Mouse (Mus musculus) forebrain, embryonic 14.5 days (tissue): ENCODE measurements at regions not wholly inside any gene's neighbourhood (a gene's known extent, or its start where the extent isn't known, plus 50 kb on each side); places are given as distances from the start of the nearest gene placed in this dataset.

Experiments
- ATAC-seq: fragments of 200-750 bp; cut with Nextera tagmentation; 2 replicates; pipeline ENCODE4 v1.8.0; 2017; ENCODE audit warnings: mild to moderate bottlenecking, moderate library complexity
- DNase-seq: peaks from one replicate; pipeline ENCODE4 v3.0.0-alpha.2; 2015; ENCODE audit warnings: low spot score
- H3K27ac ChIP-seq: fragments of 300-500 bp; sonication (generic); 2 replicates; pipeline ENCODE4 v1.5.1; 2014; ENCODE audit warnings: low read depth, mild to moderate bottlenecking, control low read depth, low read length, moderate library complexity
- H3K27me3 ChIP-seq: fragments of 300-500 bp; sonication (generic); replicated peaks from 2 replicates; pipeline ENCODE4 v1.6.1; 2014; ENCODE audit warnings: low read length, control low read depth, mixed read lengths; ENCODE audit not compliant: control insufficient read depth, insufficient read depth
- H3K36me3 ChIP-seq: fragments of 300-500 bp; sonication (generic); 2 replicates; pipeline ENCODE4 v1.6.1; 2014; ENCODE audit warnings: low read length, control low read depth; ENCODE audit not compliant: control insufficient read depth, insufficient read depth
- H3K4me1 ChIP-seq: fragments of 300-500 bp; sonication (generic); 2 replicates; pipeline ENCODE4 v1.6.1; 2014; ENCODE audit warnings: antibody characterized with exemption, low read length, control low read depth; ENCODE audit not compliant: control insufficient read depth, insufficient read depth
- H3K4me2 ChIP-seq: fragments of 300-500 bp; sonication (generic); 2 replicates; pipeline ENCODE4 v1.6.1; 2014; ENCODE audit warnings: mild to moderate bottlenecking, control low read depth, low read length
- H3K4me3 ChIP-seq: fragments of 300-500 bp; sonication (generic); 2 replicates; pipeline ENCODE4 v1.5.1; 2014; ENCODE audit warnings: low read depth, low read length, control low read depth
- H3K9ac ChIP-seq: fragments of 300-500 bp; sonication (generic); 2 replicates; pipeline ENCODE4 v1.6.1; 2014; ENCODE audit warnings: mild to moderate bottlenecking, low read length, control low read depth, moderate library complexity
- H3K9me3 ChIP-seq: fragments of 300-500 bp; sonication (generic); replicated peaks from 2 replicates; pipeline ENCODE4 v1.6.1; 2016; ENCODE audit warnings: low read length, control low read depth, mixed read lengths; ENCODE audit not compliant: control insufficient read depth
- WGBS: fragments of 180-500 bp; shearing (Covaris S2); extraction: QIAGEN DNeasy Blood & Tissue Kit; methylation state at CpG from one replicate; pipeline ENCODE4 v1.1.7; 2014; 5-methylcytosine and 5-hydroxymethylcytosine counted together

DNA sequence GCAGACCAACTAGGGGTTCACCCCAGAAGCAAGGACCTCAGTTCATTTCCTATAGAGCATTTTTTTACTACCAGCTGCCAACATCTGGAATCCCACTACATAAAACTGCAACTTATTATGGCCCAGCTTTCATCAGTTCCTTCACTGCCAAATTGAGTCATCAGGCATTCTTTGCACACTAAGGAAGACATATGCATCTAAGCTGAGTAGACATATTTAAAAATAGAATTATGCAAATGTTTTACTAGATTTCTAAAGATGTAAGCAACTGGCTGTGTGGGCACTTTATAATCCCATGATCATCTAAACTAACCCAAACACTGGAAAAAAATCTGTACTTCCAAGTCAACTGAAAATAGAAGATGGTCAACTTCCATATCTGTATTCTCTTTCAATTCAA lies 415.9 kb upstream of the Rarb start:
- Histone ChIP-seq H3K4me1 (no peaks in the 10 kb centered on the region), H3K9ac (no peak overlapping the region)

DNA sequence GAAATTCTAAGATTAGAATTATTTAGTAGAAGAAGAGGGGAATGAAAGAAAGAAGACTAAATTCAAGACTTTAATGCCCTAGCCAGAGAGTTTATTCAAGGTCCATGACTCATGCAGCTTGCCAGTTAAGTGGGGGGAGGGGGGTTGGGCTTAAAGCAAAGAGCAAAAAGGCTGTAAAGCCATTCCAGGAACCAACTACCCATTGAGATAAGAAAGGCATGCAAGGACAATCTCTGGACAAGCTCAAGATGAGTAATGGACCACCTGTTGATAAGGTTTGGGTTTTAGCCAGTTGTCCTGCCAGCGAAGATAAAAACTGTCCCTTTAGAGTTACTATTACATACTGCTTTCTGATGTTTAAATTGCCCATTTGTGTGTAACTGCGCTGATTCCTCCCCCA lies 392.5 kb upstream of the Rarb start:
- Histone ChIP-seq H3K9ac (no peak overlapping the region), H3K9me3 (no peaks in the 10 kb centered on the region), H3K4me3 (no peak overlapping the region), H3K36me3 (no peaks in the 10 kb centered on the region), H3K27ac (no peak overlapping the region), H3K27me3 (no peaks in the 10 kb centered on the region), H3K4me2 (no peak overlapping the region), H3K4me1 (no peaks in the 10 kb centered on the region)
- ATAC-seq (no peak), DNase-seq (no peak)
- 91% methylated on average over 2 of the region's 2 CpGs for WGBS

More for the DNA sequence above, 415.9 kb upstream of the Rarb start:
- Histone ChIP-seq H3K4me3 (no peak overlapping the region), H3K9me3 (no peaks in the 10 kb centered on the region), H3K36me3 (no peaks in the 10 kb centered on the region), H3K27me3 (no peaks in the 10 kb centered on the region), H3K4me2 (no peak overlapping the region), H3K27ac (no peak overlapping the region)
- DNase-seq (no peak), ATAC-seq (no peak)

DNA sequence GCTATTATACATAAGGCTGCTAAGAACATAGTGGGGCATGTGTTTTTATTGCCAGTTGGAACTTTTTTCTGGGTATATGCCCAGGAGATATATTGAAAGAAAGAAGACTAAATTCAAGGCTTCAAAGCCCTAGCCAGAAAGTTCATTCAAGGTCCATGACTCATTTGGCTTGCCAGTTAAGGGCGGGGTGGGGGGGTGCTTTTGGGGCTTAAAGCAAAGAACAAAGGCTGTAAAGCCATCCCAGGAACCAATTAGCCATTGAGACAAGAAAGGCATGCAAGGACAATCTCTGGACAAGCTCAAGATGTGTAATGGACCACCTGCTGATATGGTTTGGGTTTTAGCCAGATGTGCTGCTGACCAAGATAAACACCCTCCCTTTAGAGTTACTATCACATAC lies 386.7 kb upstream of the Rarb start:
- 82% methylated on average over 1 of the region's 1 CpGs for WGBS
- Histone ChIP-seq H3K9ac (no peak overlapping the region), H3K27ac (no peak overlapping the region), H3K9me3 (no peaks in the 10 kb centered on the region), H3K27me3 (no peaks in the 10 kb centered on the region), H3K4me1 (no peaks in the 10 kb centered on the region), H3K36me3 (no peaks in the 10 kb centered on the region), H3K4me3 (no peak overlapping the region), H3K4me2 (no peak overlapping the region)
- ATAC-seq (no peak), DNase-seq (no peak)

DNA sequence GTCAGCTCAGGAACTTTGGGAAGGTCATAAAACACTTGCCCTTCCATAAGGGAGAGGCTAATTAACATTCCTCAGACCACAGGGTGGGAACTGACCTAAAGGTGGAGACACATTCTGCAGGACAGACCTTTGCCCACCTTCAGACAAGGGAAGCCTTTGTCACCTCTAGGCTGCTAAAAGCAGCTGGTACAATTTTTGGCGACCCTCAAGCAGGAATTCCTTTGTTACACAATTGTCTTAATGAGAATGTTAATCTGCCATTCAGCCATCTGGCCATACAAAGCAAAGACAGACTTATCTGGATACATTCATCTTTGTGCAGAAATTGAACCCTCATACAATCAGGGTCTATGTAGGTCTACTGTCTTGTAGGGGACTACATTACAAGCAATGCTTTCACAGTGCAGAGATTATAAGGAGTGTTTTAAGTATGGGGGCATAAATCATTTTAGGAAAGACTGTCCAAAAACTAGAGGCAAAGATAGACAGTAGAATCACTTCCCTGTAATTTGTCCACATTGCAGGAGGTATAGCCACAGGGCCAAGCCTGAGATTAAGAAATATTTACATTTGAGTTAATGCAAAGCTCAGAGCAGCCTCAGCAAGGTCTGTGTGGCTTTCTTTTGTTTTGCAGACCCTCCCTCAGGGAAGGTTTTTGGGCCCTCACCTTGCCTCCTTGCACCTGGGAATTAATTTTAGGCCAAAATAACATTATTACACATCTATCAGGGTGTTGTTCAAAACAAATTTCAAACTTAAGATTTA lies 384.5 kb upstream of the Rarb start:
- Histone ChIP-seq H3K4me2 (no peak overlapping the region), H3K27me3 (no peaks in the 10 kb centered on the region), H3K9me3 (no peaks in the 10 kb centered on the region), H3K36me3 (no peaks in the 10 kb centered on the region), H3K4me1 (no peaks in the 10 kb centered on the region), H3K4me3 (no peak overlapping the region), H3K9ac (no peak overlapping the region), H3K27ac (no peak overlapping the region)
- ATAC-seq (no peak), DNase-seq (no peak)
- WGBS, result 22% methylated on average over 1 of the region's 1 CpGs

DNA sequence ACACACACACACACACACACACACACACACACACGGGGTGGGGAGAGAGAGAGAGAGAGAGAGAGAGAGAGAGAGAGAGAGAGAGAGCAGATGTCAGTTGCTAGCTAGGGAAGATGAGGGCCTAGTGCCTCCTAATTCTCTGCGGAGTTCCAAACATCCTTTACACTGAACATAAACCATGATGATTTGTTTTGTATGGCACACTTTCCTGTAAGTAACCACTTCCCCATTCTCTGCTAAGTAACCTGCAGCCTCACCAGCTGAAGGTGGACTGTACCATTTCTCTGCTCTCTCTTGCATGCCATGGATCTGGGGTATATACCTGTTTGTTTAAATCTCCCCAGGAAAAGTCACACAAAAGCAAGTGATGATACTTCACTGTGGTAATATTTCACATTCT lies 374.0 kb upstream of the Rarb start:
- Histone ChIP-seq H3K4me3 (no peak overlapping the region), H3K4me2 (no peak overlapping the region), H3K4me1 (no peaks in the 10 kb centered on the region), H3K27me3 (no peaks in the 10 kb centered on the region), H3K36me3 (no peaks in the 10 kb centered on the region), H3K9me3 (no peaks in the 10 kb centered on the region), H3K27ac (no peak overlapping the region), H3K9ac (no peak overlapping the region)
- DNase-seq (no peak), ATAC-seq (no peak)
- 90% methylated on average over 2 of the region's 2 CpGs for WGBS

DNA sequence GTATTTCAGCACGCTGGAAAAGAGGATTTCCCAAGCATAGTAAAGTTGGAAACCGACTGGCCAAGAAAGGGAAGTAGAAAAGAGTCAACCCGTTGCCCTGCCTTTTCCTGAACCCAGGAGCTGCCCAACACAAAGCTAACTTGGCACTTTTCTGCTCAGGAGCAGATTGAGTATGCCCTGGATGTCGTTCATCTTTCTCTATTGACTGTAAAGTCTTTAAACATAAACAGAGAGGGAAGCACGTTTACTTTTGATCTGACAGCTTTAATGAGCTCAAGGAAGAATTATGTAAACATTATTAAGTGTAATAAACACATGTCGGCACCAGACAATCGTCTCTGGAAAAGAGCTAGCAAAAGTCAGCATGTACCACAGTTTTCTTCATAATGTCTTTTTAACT lies 354.3 kb upstream of the Rarb start:
- 0 out of 2 replicates have a peak, but pooled peaks have one; percentile 24 for ATAC-seq
- no peak for DNase-seq
- WGBS, result 42% methylated on average over 7 of the region's 7 CpGs
- Histone ChIP-seq H3K27ac (no peak overlapping the region), H3K9ac (no peak overlapping the region), H3K4me3 (no peak overlapping the region), H3K27me3 (0 out of 2 replicates have a peak, but pooled peaks cover 4% of the 10 kb centered on the region), H3K4me2 (peak overlapping the region; percentile 74), H3K4me1 (no peaks in the 10 kb centered on the region), H3K9me3 (no peaks in the 10 kb centered on the region), H3K36me3 (no peaks in the 10 kb centered on the region)

DNA sequence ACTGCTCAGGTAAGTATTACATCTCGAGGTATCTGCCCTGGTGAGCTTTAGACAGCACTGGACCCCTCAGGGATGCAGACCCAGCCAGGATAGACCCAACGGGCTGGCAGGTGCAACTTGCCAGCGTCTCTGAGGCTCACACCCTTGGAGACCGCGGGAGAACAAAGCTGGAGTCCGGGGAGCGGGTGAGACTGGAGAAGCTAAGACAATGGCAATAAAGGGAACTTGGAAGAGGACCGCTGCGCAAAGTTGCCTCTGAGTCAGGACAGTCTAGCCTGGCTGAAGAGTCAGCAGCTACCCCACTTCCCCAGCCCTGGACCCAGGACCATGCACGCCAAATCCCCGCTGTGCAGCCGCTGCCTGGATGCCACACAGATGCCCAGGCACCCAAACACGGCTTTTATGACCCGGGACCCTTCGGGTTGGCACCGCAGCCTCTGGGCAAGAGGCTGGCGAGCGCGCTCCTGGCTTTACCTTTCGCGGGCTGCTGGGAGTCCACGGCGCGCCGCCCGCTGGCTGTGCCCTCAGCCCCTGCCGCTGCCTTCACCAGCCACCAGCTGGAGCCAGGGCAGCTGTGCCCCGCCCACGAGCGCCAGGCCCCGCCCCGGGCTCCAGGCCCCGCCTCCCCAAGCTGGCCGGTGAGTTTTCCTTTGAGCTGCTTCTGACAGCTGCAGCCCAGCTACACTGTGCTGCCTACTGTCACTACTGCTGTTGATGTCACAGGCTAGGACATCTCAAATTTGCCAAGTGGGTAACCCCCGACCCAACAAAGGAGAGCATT lies 353.6 kb upstream of the Rarb start:
- H3K27ac ChIP-seq, result no peak overlapping the region
- peak; percentile 97 for ATAC-seq
- DNase-seq, result peak; percentile 63

DNA sequence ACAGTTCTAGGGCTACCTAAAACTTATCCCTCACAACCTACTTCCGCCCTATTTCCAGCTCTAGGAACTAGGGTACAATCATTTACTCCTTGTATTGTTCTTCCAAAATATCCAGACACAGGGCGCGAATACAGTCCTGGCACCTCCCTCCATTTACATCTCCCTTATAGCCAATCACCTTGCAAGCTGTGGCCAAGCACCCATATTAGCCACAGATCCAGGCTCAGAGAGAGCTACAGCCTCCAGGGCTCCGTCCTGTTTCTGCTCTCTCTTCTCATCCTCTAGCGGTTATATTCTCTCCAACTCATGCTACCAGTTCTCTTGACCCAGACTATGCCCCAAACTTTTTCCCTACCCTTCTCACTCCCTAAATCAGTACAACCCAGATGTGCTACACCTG lies 352.9 kb upstream of the Rarb start:
- no peaks in the 10 kb centered on the region for H3K9me3 ChIP-seq
- H3K36me3 ChIP-seq, result no peaks in the 10 kb centered on the region
- peak; percentile 16; the same call in 1 of the 2 replicates for ATAC-seq
- no peak for DNase-seq
- peak overlapping the region; percentile 74 for H3K4me2 ChIP-seq
- H3K4me1 ChIP-seq, result no peaks in the 10 kb centered on the region
- H3K4me3 ChIP-seq, result peak overlapping the region; percentile 38
- WGBS, result 43% methylated on average over 5 of the region's 5 CpGs
- peak overlapping the region; percentile 57 for H3K9ac ChIP-seq
- no peak overlapping the region for H3K27ac ChIP-seq
- H3K27me3 ChIP-seq, result 0 out of 2 replicates have a peak, but pooled peaks cover 4% of the 10 kb centered on the region

More for the DNA sequence above, 353.6 kb upstream of the Rarb start:
- H3K4me1 ChIP-seq, result no peaks in the 10 kb centered on the region
- H3K36me3 ChIP-seq, result no peaks in the 10 kb centered on the region
- H3K4me2 ChIP-seq, result peak overlapping the region; percentile 74
- H3K9me3 ChIP-seq, result no peaks in the 10 kb centered on the region
- H3K4me3 ChIP-seq, result peak overlapping the region; percentile 38
- peak overlapping the region; percentile 57 for H3K9ac ChIP-seq
- 0 out of 2 replicates have a peak, but pooled peaks cover 4% of the 10 kb centered on the region for H3K27me3 ChIP-seq
- WGBS, result 2% methylated on average over 35 of the region's 35 CpGs

DNA sequence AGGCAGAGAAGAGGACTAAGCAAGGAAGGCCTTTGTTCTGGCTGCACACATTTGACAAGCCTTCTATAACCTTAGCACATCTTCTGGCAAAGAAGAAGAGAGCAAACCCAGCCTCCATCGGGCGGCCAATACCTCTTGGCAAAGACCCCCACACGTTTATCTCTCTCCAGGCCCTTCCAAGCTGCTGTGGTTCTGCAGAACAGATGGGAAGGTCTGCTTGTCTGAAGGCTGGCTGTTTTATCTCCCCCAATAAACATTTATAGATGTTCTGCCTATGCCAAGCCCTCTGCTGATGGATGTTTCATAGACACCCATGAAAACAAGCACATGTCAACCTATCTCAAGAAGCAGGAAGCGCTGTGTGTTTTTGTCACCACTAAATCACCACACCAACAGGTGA lies 339.4 kb upstream of the Rarb start:
- ATAC-seq (no peak), DNase-seq (no peak)
- WGBS, result 83% methylated on average over 4 of the region's 4 CpGs

More for the DNA sequence above, 339.4 kb upstream of the Rarb start:
- Histone ChIP-seq H3K4me1 (no peaks in the 10 kb centered on the region), H3K36me3 (no peaks in the 10 kb centered on the region), H3K4me3 (no peak overlapping the region), H3K27ac (no peak overlapping the region), H3K27me3 (no peaks in the 10 kb centered on the region), H3K9ac (no peak overlapping the region), H3K9me3 (no peaks in the 10 kb centered on the region), H3K4me2 (no peak overlapping the region)
